Mouse (Mus musculus): Measurements from ENCODE around the gene Hras.
A peak's percentile ranks its signal among the peaks of the same experiment; 100 is the strongest.

Hras gene

GRCm38 (mm10) chr7:141213605-141214235 lies 19.9 kb upstream of the Hras start, which contains the start of gene Lmntd2:
Gene Lmntd2 (minus strand): TSS chr7:141214080.
- DNase-seq: no peak

- no peak for DNase-seq
Measured at GRCm38 (mm10) chr7:141213133-141213532, 19.3 kb upstream of the Hras start.

- no peak for DNase-seq
Measured at GRCm38 (mm10) chr7:141210606-141211131, 16.9 kb upstream of the Hras start.

- DNase-seq: no peak
Measured at GRCm38 (mm10) chr7:141210137-141210536, 16.3 kb upstream of the Hras start.

- no peak for DNase-seq
Measured at GRCm38 (mm10) chr7:141209526-141209925, 15.7 kb upstream of the Hras start.

GRCm38 (mm10) chr7:141206182-141206937 lies 12.6 kb upstream of the Hras start:
- DNase-seq: no peak

GRCm38 (mm10) chr7:141205504-141205903 lies 11.7 kb upstream of the Hras start:
- no peak for DNase-seq

GRCm38 (mm10) chr7:141204546-141204945 lies 10.7 kb upstream of the Hras start:
- no peak for DNase-seq

- no peak for DNase-seq
Measured at GRCm38 (mm10) chr7:141198121-141198520, 4.3 kb upstream of the Hras start.

- DNase-seq: no peak
Measured at GRCm38 (mm10) chr7:141196619-141197282, 2.9 kb upstream of the Hras start.

- no peak for DNase-seq
Measured at GRCm38 (mm10) chr7:141195754-141196153, 1.9 kb upstream of the Hras start.

GRCm38 (mm10) chr7:141194830-141195229 lies 1.0 kb upstream of the Hras start:
- DNase-seq: peak; percentile 92

- no peak for DNase-seq
Measured at GRCm38 (mm10) chr7:141194409-141194808, 604 bp upstream of the Hras start.

GRCm38 (mm10) chr7:141193348-141193856 lies 403 bp downstream of the Hras start:
- peak; percentile 57 for DNase-seq

- DNase-seq: no peak
Measured at GRCm38 (mm10) chr7:141192776-141193347, 943 bp downstream of the Hras start.

- DNase-seq: no peak
Measured at GRCm38 (mm10) chr7:141191796-141192685, 1.8 kb downstream of the Hras start.

GRCm38 (mm10) chr7:141191036-141191435 lies 2.8 kb downstream of the Hras start:
- peak; percentile 53 for DNase-seq

GRCm38 (mm10) chr7:141190220-141190619 lies 3.6 kb downstream of the Hras start:
- no peak for DNase-seq

GRCm38 (mm10) chr7:141188733-141189132 lies 5.1 kb downstream of the Hras start:
- DNase-seq: no peak

GRCm38 (mm10) chr7:141188194-141188593 lies 5.6 kb downstream of the Hras start:
- DNase-seq: no peak

- peak; percentile 83 for DNase-seq
Measured at GRCm38 (mm10) chr7:141176173-141176572, 17.6 kb downstream of the Hras start.

- DNase-seq: no peak
Measured at GRCm38 (mm10) chr7:141175068-141175467, 18.7 kb downstream of the Hras start.
